Mouse (Mus musculus) stomach, postnatal 0 days (tissue): Measurements from ENCODE around the gene Slc2a2.

Experiments used
- CTCF ChIP-seq: IDR thresholded peaks from 2 replicates; pipeline ENCODE4 v1.5.1; 2016; ENCODE audit warnings: antibody characterized with exemption, low read depth, mild to moderate bottlenecking, moderate library complexity
- EP300 ChIP-seq: optimal IDR thresholded peaks from 2 replicates; pipeline ENCODE3; 2016; ENCODE audit warnings: antibody characterized with exemption

DNA sequence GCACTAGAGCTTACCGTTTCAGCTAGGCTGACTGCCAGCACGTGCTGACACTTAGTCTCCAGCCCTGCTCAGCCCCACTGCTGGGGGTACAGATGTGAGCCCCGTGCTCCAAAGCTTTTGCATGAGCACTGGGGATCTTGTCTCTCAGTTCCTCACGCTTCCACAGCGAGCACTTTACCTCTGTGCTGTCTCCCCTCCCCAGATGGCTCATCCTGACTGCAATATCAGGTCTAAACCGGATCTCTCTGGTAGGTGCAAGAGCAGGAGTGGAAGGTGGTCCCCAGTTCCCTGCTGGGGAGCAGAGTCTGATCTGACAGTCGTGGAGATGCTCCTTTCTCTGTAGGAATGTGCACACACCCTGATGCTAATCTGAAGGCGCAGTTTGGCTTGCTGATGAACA lies 45.5 kb downstream of the Slc2a2 start:
- no peak for TF ChIP-seq EP300
- no peak for TF ChIP-seq CTCF
